Mouse (Mus musculus) heart, embryonic 10.5 days (tissue): ENCODE results near the gene Trmt1. TPM values are rescaled to one million over a fixed set of nuclear protein-coding genes. Genes with fewer than 3 reads are reported as not detected.

ENCODE experiments used
- polyA plus RNA-seq: library from polyadenylated mRNA; unstranded; fragments of >200 nt; fragmentation: Nextera tagmentation; extraction: Ambion mirVana; gene quantifications from 2 replicates; pipeline ENCODE4 v1.2.1, GENCODE M21; 2016

Trmt1 gene
- polyA plus RNA-seq, 1 experiment from 2014 or later = 64.6 TPM

Other genes starting within 250 kb of the Trmt1 start
- gene Ier2, start 23.5 kb upstream of the Trmt1 start, polyA plus RNA-seq = 71.6 and 103 TPM in 2 replicates
- gene Nacc1, start 1.6 kb downstream of the Trmt1 start, polyA plus RNA-seq = 22.2 and 25.0 TPM in 2 replicates
- gene Lyl1, start 15.2 kb downstream of the Trmt1 start, polyA plus RNA-seq = 18.5 and 19.3 TPM in 2 replicates
- gene G430095P16Rik, start 36.7 kb downstream of the Trmt1 start, polyA plus RNA-seq = 2.1 and 3.2 TPM in 2 replicates
- gene Nfix, start 114.0 kb downstream of the Trmt1 start, polyA plus RNA-seq = 0.87 and 2.1 TPM in 2 replicates
- 5.3 TPM in 2 replicates for gene Dand5, start 136.5 kb downstream of the Trmt1 start, polyA plus RNA-seq
- gene Gadd45gip1, start 145.2 kb downstream of the Trmt1 start, polyA plus RNA-seq = 57.3 and 60.5 TPM in 2 replicates
- 137 and 154 TPM in 2 replicates for gene Rad23a, start 154.4 kb downstream of the Trmt1 start, polyA plus RNA-seq
- 881 and 1,047 TPM in 2 replicates for gene Calr, start 160.6 kb downstream of the Trmt1 start, polyA plus RNA-seq
- gene Farsa, start 170.7 kb downstream of the Trmt1 start, polyA plus RNA-seq = 80.8 and 108 TPM in 2 replicates
- 51.7 and 64.6 TPM in 2 replicates for gene Syce2, start 185.8 kb downstream of the Trmt1 start, polyA plus RNA-seq
- gene Gcdh, start 207.6 kb downstream of the Trmt1 start, polyA plus RNA-seq = 43.8 and 45.3 TPM in 2 replicates
- gene Klf1, start 215.6 kb downstream of the Trmt1 start, polyA plus RNA-seq = 54.2 and 54.3 TPM in 2 replicates
- 3.2 and 3.8 TPM in 2 replicates for gene Dnase2a, start 222.3 kb downstream of the Trmt1 start, polyA plus RNA-seq